In genomic region chr1:190531224-190531623, GRCm38 (mm10) we compare ENCODE assay signal across 25 mouse cellular contexts.
"Had no signal": no experiment of that assay in that cellular context is flagged by ENCODE, and none has a peak within 500 bp of the region (broad histone marks: within the 10 kb centered on the region; RNA-seq: fewer than 3 reads in every experiment).

No protein-coding gene starts in this region.

- H3K27me3 ChIP-seq: heart, embryonic 15.5 days; hindbrain, embryonic 15.5 days; liver, embryonic 13.5 days; liver, embryonic 15.5 days had no signal

- H3K36me3 ChIP-seq: heart, embryonic 10.5 days; heart, embryonic 13.5 days; heart, embryonic 15.5 days; hindbrain, embryonic 13.5 days; hindbrain, embryonic 15.5 days; kidney, embryonic 15.5 days; limb, embryonic 10.5 days; limb, embryonic 12.5 days; liver, embryonic 13.5 days; liver, embryonic 15.5 days had no signal

- H3K9me3 ChIP-seq: heart, embryonic 10.5 days; heart, embryonic 13.5 days; heart, embryonic 15.5 days; hindbrain, embryonic 13.5 days; hindbrain, embryonic 15.5 days; kidney, embryonic 15.5 days; limb, embryonic 10.5 days; limb, embryonic 12.5 days; liver, embryonic 13.5 days; liver, embryonic 15.5 days had no signal

- H3K27ac ChIP-seq: heart, embryonic 13.5 days; heart, embryonic 15.5 days; hindbrain, embryonic 13.5 days; hindbrain, embryonic 15.5 days; hindbrain, postnatal 0 days; kidney, embryonic 15.5 days; kidney, postnatal 0 days; limb, embryonic 10.5 days; limb, embryonic 12.5 days; liver, embryonic 13.5 days; liver, embryonic 15.5 days had no signal

- H3K9ac ChIP-seq: heart, embryonic 13.5 days; heart, embryonic 15.5 days; hindbrain, embryonic 13.5 days; hindbrain, embryonic 15.5 days; kidney, embryonic 15.5 days; limb, embryonic 12.5 days; liver, embryonic 13.5 days; liver, embryonic 15.5 days had no signal

- H3K4me2 ChIP-seq: heart, embryonic 13.5 days; heart, embryonic 15.5 days; hindbrain, embryonic 13.5 days; hindbrain, embryonic 15.5 days; kidney, embryonic 15.5 days; limb, embryonic 12.5 days; liver, embryonic 11.5 days; liver, embryonic 13.5 days; liver, embryonic 15.5 days had no signal

- H3K4me1 ChIP-seq: liver, embryonic 13.5 days had no signal

- DNase-seq: gastrocnemius, postnatal 14 days; gastrocnemius, postnatal 36 days; heart, adult 18-20 months; heart, postnatal 14 days; heart, postnatal 36 days; kidney, adult 11 months; kidney, adult 2 months; kidney, adult 9 months; kidney, postnatal 14 days; kidney, postnatal 36 days; liver; liver, embryonic 13.5 days had no signal

- ATAC-seq: hindbrain, postnatal 0 days; intestine, embryonic 16.5 days had no signal

- H3K4me3 ChIP-seq: heart, embryonic 10.5 days; heart, embryonic 13.5 days; heart, embryonic 15.5 days; hindbrain, embryonic 13.5 days; hindbrain, embryonic 15.5 days; kidney, embryonic 15.5 days; limb, embryonic 10.5 days; limb, embryonic 12.5 days; liver, embryonic 13.5 days; liver, embryonic 15.5 days had no signal
